Mouse (Mus musculus): ENCODE measurements around the gene Snca.

DNA sequence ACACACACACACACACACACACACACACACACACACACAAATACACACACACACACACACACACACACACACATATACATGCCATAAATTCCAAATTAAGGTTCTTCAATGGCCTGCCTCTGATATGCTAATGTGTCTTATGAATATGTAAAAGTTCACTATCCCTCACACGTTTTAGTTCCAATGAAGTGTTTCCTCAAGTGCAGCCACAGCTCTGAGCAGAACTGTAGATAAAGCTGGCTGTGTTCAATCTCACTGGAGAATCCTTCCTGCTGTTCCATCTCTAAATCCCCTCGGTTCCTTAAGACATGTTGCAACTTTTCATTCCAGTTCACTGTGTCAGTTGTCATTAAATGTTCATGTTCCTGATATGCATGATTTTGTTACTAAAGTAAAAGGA is 98.5 kb downstream of the Snca start:
- no peak for TF ChIP-seq CTCF (conservative IDR thresholded peaks at IDR 0.05; ENCODE audit: insufficient read depth, insufficient read length, low read depth, low read length)
- no peak for TF ChIP-seq POLR2A (IDR thresholded peaks at IDR 0.05; ENCODE audit: low read depth, low read length)

Data from kidney, adult 2 months (tissue).